Mouse (Mus musculus) liver, adult 2 months (tissue): ENCODE data around the gene Ak5. TPM values are rescaled to one million over a fixed set of nuclear protein-coding genes. Genes with fewer than 3 reads are reported as not detected.
A peak's percentile ranks its signal among the peaks of the same experiment; 100 is the strongest.

Experiments
- DNase-seq: peaks from one replicate; pipeline ENCODE4 v3.0.0-alpha.2; 2011; ENCODE audit warnings: low read depth, low spot score; ENCODE audit errors: extremely low read depth
- H3K27ac ChIP-seq: fragments of 200-500 bp; replicated peaks from 2 replicates; pipeline ENCODE4 v1.5.1; 2012; ENCODE audit warnings: low read depth, mild to moderate bottlenecking, control low read depth, inconsistent platforms, low read length; ENCODE audit not compliant: insufficient read depth
- H3K27me3 ChIP-seq: fragments of 200-500 bp; 2 replicates; pipeline ENCODE4 v1.6.1; 2012; ENCODE audit warnings: mild to moderate bottlenecking, moderate library complexity, low read length, inconsistent platforms; ENCODE audit not compliant: control insufficient read depth, insufficient read depth
- H3K36me3 ChIP-seq: fragments of 200-500 bp; 2 replicates; pipeline ENCODE4 v1.6.1; 2012; ENCODE audit warnings: low read length, inconsistent platforms; ENCODE audit not compliant: control insufficient read depth, insufficient read depth
- H3K4me1 ChIP-seq: fragments of 200-500 bp; 2 replicates; pipeline ENCODE4 v1.6.1; 2011; ENCODE audit warnings: low read length; ENCODE audit not compliant: control insufficient read depth, insufficient read depth
- H3K4me3 ChIP-seq: fragments of 200-500 bp; 2 replicates; pipeline ENCODE4 v1.5.1; 2011; ENCODE audit warnings: low read depth, mild to moderate bottlenecking, control low read depth, low read length, moderate library complexity; ENCODE audit not compliant: insufficient read depth
- H3K79me2 ChIP-seq: fragments of 200-500 bp; 2 replicates; pipeline ENCODE4 v1.6.1; 2012; ENCODE audit warnings: inconsistent platforms, mild to moderate bottlenecking, low read length, moderate library complexity; ENCODE audit not compliant: control insufficient read depth, insufficient read depth
- H3K9ac ChIP-seq: fragments of 200-500 bp; 2 replicates; pipeline ENCODE4 v1.6.1; 2012; ENCODE audit warnings: low read depth, mild to moderate bottlenecking, control low read depth, inconsistent platforms, low read length
- CTCF ChIP-seq: fragments of 200-500 bp; IDR thresholded peaks from 2 replicates; pipeline ENCODE4 v1.5.1; 2011; ENCODE audit warnings: low read depth, low read length, control low read depth
- POLR2A ChIP-seq: fragments of 200-500 bp; IDR thresholded peaks from 2 replicates; pipeline ENCODE4 v1.6.1; 2011; ENCODE audit warnings: low read length, control low read depth; ENCODE audit not compliant: insufficient read depth; ENCODE audit errors: extremely low read depth
- WGBS: fragments of 180-500 bp; shearing (Covaris S2); methylation state at CpG from one replicate; pipeline ENCODE4 v1.1.7; 2018; 5-methylcytosine and 5-hydroxymethylcytosine counted together
- polyA plus RNA-seq: library from polyadenylated mRNA; depleted of rRNA; stranded (reverse); fragments of >200 nt; gene quantifications from 2 replicates; pipeline ENCODE4 v1.2.3, GENCODE M21; 2012
- total RNA-seq: library from RNA; depleted of rRNA; stranded (reverse); fragments of >200 nt; gene quantifications from 2 replicates; pipeline ENCODE4 v1.2.3, GENCODE M21; 2014

Ak5 gene
- total and polyA plus RNA-seq, 2 experiments: not detected

GRCm38 (mm10) chr3:152474582-152475277 lies 193.4 kb downstream of the Ak5 start:
- DNase-seq: peak; percentile 47
- no peak overlapping the region for H3K4me3 ChIP-seq
- no peaks in the 10 kb centered on the region for H3K27me3 ChIP-seq
- TF ChIP-seq POLR2A: no peak
- peak; percentile 72 for TF ChIP-seq CTCF
- no peaks in the 10 kb centered on the region for H3K79me2 ChIP-seq
- H3K36me3 ChIP-seq: no peaks in the 10 kb centered on the region
- no peak overlapping the region for H3K9ac ChIP-seq
- WGBS: 55% methylated on average over 15 of the region's 15 CpGs
- H3K27ac ChIP-seq: no peak overlapping the region
- H3K4me1 ChIP-seq: peaks cover 4% of the 10 kb centered on the region; the same call in 1 of the 2 replicates

- TF ChIP-seq POLR2A (no peak), CTCF (no peak)
- Histone ChIP-seq H3K79me2 (no peaks in the 10 kb centered on the region), H3K4me1 (no peaks in the 10 kb centered on the region), H3K27me3 (no peaks in the 10 kb centered on the region), H3K9ac (no peak overlapping the region), H3K36me3 (no peaks in the 10 kb centered on the region), H3K27ac (no peak overlapping the region), H3K4me3 (no peak overlapping the region)
- 94% methylated on average over 16 of the region's 16 CpGs for WGBS
- no peak for DNase-seq
Observed at GRCm38 (mm10) chr3:152472676-152473075, 195.5 kb downstream of the Ak5 start.

- Histone ChIP-seq H3K27ac (no peak overlapping the region), H3K4me3 (no peak overlapping the region), H3K79me2 (no peaks in the 10 kb centered on the region), H3K9ac (no peak overlapping the region), H3K36me3 (no peaks in the 10 kb centered on the region), H3K4me1 (no peaks in the 10 kb centered on the region), H3K27me3 (no peaks in the 10 kb centered on the region)
- no peak for DNase-seq
- WGBS: 66% methylated on average over 10 of the region's 10 CpGs
- TF ChIP-seq CTCF (no peak), POLR2A (no peak)
Observed at GRCm38 (mm10) chr3:152470347-152470746, 197.8 kb downstream of the Ak5 start.

- DNase-seq: no peak
- H3K27ac ChIP-seq: no peak overlapping the region
- no peak for TF ChIP-seq CTCF
- TF ChIP-seq POLR2A: no peak
Observed at GRCm38 (mm10) chr3:152469423-152470200, 198.5 kb downstream of the Ak5 start.

GRCm38 (mm10) chr3:152468569-152469041 lies 199.6 kb downstream of the Ak5 start:
- WGBS: 84% methylated on average over 12 of the region's 12 CpGs
- H3K9ac ChIP-seq: no peak overlapping the region
- no peak for DNase-seq

More at GRCm38 (mm10) chr3:152469423-152470200, 198.5 kb downstream of the Ak5 start:
- 79% methylated on average over 18 of the region's 18 CpGs for WGBS
- no peaks in the 10 kb centered on the region for H3K36me3 ChIP-seq
- no peaks in the 10 kb centered on the region for H3K27me3 ChIP-seq
- H3K79me2 ChIP-seq: no peaks in the 10 kb centered on the region
- H3K9ac ChIP-seq: no peak overlapping the region
- no peaks in the 10 kb centered on the region for H3K4me1 ChIP-seq
- no peak overlapping the region for H3K4me3 ChIP-seq

More at GRCm38 (mm10) chr3:152468569-152469041, 199.6 kb downstream of the Ak5 start:
- H3K4me3 ChIP-seq: no peak overlapping the region
- no peaks in the 10 kb centered on the region for H3K36me3 ChIP-seq
- H3K79me2 ChIP-seq: no peaks in the 10 kb centered on the region
- H3K27ac ChIP-seq: no peak overlapping the region
- TF ChIP-seq CTCF (no peak), POLR2A (no peak)
- H3K27me3 ChIP-seq: no peaks in the 10 kb centered on the region
- H3K4me1 ChIP-seq: no peaks in the 10 kb centered on the region
